11 mouse cellular contexts compared by ENCODE assay signal in genomic region chr4:129934177-129934855, GRCm38 (mm10). TPM values are rescaled to one million over a fixed set of nuclear protein-coding genes. Genes with fewer than 3 reads are reported as not detected.
A peak's percentile ranks its signal among the peaks of the same experiment; 100 is the strongest.
DNase-seq lines count a peak whose midpoint lies in the region; ATAC-seq and TF ChIP-seq lines count a peak whose summit lies in the region.
"Had no signal": no experiment of that assay in that cellular context is flagged by ENCODE, and none has a peak within 500 bp of the region (broad histone marks: within the 10 kb centered on the region; RNA-seq: fewer than 3 reads in every experiment).

No protein-coding gene starts in this region.

- H3K4me2 ChIP-seq in neural tube, embryonic 15.5 days, result peak overlapping the region; percentile 11
- H3K4me2 ChIP-seq: limb, embryonic 12.5 days had no signal

- no peaks in the 10 kb centered on the region for H3K9me3 ChIP-seq in neural tube, embryonic 15.5 days (replicated peaks)

- no peak for TF ChIP-seq EP300 in heart, adult 2 months (IDR thresholded peaks at IDR 0.05; ENCODE audit: insufficient read depth, low read depth, low read length)

- H3K79me2 ChIP-seq in heart, adult 2 months (replicated peaks; ENCODE audit: control insufficient read depth, insufficient read depth, low read length), result no peaks in the 10 kb centered on the region

- TF ChIP-seq CTCF in heart, adult 2 months (IDR thresholded peaks at IDR 0.05), result no peak

- H3K27ac ChIP-seq in neural tube, embryonic 15.5 days (replicated peaks), result peak overlapping the region; percentile 20; the same call in 1 of the 2 replicates
- H3K27ac ChIP-seq in heart, adult 2 months, result no peak overlapping the region
- H3K27ac ChIP-seq: limb, embryonic 12.5 days had no signal

- H3K4me3 ChIP-seq in neural tube, embryonic 15.5 days (replicated peaks), result no peak overlapping the region
- H3K4me3 ChIP-seq in heart, adult 2 months, result no peak overlapping the region
- H3K4me3 ChIP-seq: erythroblast, embryonic 14.5 days; limb, embryonic 12.5 days; myocyte had no signal

- ATAC-seq in neural tube, embryonic 15.5 days (ENCODE audit: low FRiP score), result peak; percentile 65

- H3K36me3 ChIP-seq in neural tube, embryonic 15.5 days, result no peaks in the 10 kb centered on the region
- no peaks in the 10 kb centered on the region for H3K36me3 ChIP-seq in heart, adult 2 months (ENCODE audit: control insufficient read depth, insufficient read depth, low read length)
- H3K36me3 ChIP-seq: limb, embryonic 12.5 days had no signal

- intact Hi-C loops in heart, adult 2 months (cut with DNase I), result no loop called here

- H3K4me1 ChIP-seq in neural tube, embryonic 15.5 days, result peaks cover 11% of the 10 kb centered on the region
- H3K4me1 ChIP-seq in heart, adult 2 months (ENCODE audit: control insufficient read depth, insufficient read depth, low read length), result no peaks in the 10 kb centered on the region
- H3K4me1 ChIP-seq: limb, embryonic 12.5 days had no signal

- TF ChIP-seq POLR2A in heart, adult 2 months (IDR thresholded peaks at IDR 0.05; ENCODE audit: insufficient read depth, low read depth, low read length), result no peak

- no peak overlapping the region; the same call in 1 of the 2 replicates for H3K9ac ChIP-seq in neural tube, embryonic 15.5 days (replicated peaks)
- H3K9ac ChIP-seq in heart, adult 2 months (ENCODE audit: low read depth, low read length), result no peak overlapping the region
- H3K9ac ChIP-seq: limb, embryonic 12.5 days had no signal

- DNase-seq in embryo, embryonic 10 days (ENCODE audit: low spot score), result peak; percentile 23
- DNase-seq in embryo, embryonic 11 days, result no peak
- peak; percentile 17 to 44 for DNase-seq in cerebellum, postnatal 14 days
- DNase-seq in layer of hippocampus, postnatal 10 days (ENCODE audit: low spot score in 2 of 2), result peak; percentile 56 to 59
- DNase-seq in lung, adult 18-20 months, result no peak
- no peak for DNase-seq in heart, adult 2 months
- no peak for DNase-seq in kidney, postnatal 25 days

- H3K27me3 ChIP-seq in neural tube, embryonic 15.5 days (replicated peaks), result no peaks in the 10 kb centered on the region; the same call in 1 of the 2 replicates
- H3K27me3 ChIP-seq in heart, adult 2 months (ENCODE audit: control insufficient read depth, insufficient read depth, low read length), result no peaks in the 10 kb centered on the region

- 45% methylated on average over 16 of the region's 16 CpGs for WGBS in neural tube, embryonic 15.5 days
- WGBS in heart, adult 2 months, result 68% methylated on average over 16 of the region's 16 CpGs

RNA-seq across cellular contexts. Expression of gene Spocd1, which starts 5.3 kb away (rescaled TPM):
- total RNA-seq in layer of hippocampus, postnatal 10 days (2021), result under 1 TPM; 0.18 to 0.48 TPM
- 0.06 TPM in 1 of 2 replicates, not detected in the other for polyA plus RNA-seq in neural tube, embryonic 15.5 days (2015; fragmentation: Nextera tagmentation; extraction: Ambion mirVana)
- total RNA-seq in heart, adult 2 months (2021), result under 1 TPM in 1 of 2 experiments, not detected in 1; 0.07 TPM
- polyA plus RNA-seq in heart, adult 2 months (2012; rRNA removed), result not detected in 2 replicates
- polyA plus RNA-seq: erythroblast, embryonic 14.5 days; limb, embryonic 12.5 days; myocyte had no signal

RNA-seq across cellular contexts. Expression of gene Adgrb2, which starts 50.4 kb away (rescaled TPM):
- total RNA-seq in layer of hippocampus, postnatal 10 days (2021), result 100 to 1,000 TPM; 390 to 419 TPM
- polyA plus RNA-seq in neural tube, embryonic 15.5 days (2015; fragmentation: Nextera tagmentation; extraction: Ambion mirVana), result 11.9 and 15.5 TPM in 2 replicates
- 1 to 10 TPM; 1.8 to 2.0 TPM for total RNA-seq in heart, adult 2 months (2021)
- polyA plus RNA-seq in heart, adult 2 months (2012; rRNA removed), result 2.5 and 4.8 TPM in 2 replicates
- polyA plus RNA-seq: erythroblast, embryonic 14.5 days had no signal

Comparison
In these comparisons a context has a peak if more than half of its experiments do, and no peak if none do; other contexts are left out.
1. DNase-seq: peak in embryo, embryonic 10 days (single experiment), cerebellum, postnatal 14 days (2 of 2) and layer of hippocampus, postnatal 10 days (2 of 2); none in embryo, embryonic 11 days (single experiment), lung, adult 18-20 months (0 of 2), heart, adult 2 months (0 of 2) and kidney, postnatal 25 days (0 of 2).
2. RNA of gene Adgrb2, which starts 50.4 kb away (total RNA-seq): 390 to 419 TPM in layer of hippocampus, postnatal 10 days; 1.8 to 2.0 TPM in heart, adult 2 months; every median in the first group is over 100 times any median in the second.